Mouse (Mus musculus): ENCODE data around the gene Fam222b.

Gene Fam222b

GRCm38 (mm10) chr11:78136132-78136531 lies 41.7 kb downstream of the Fam222b start:
- no peak for DNase-seq (ENCODE audit: low spot score)

DNA sequence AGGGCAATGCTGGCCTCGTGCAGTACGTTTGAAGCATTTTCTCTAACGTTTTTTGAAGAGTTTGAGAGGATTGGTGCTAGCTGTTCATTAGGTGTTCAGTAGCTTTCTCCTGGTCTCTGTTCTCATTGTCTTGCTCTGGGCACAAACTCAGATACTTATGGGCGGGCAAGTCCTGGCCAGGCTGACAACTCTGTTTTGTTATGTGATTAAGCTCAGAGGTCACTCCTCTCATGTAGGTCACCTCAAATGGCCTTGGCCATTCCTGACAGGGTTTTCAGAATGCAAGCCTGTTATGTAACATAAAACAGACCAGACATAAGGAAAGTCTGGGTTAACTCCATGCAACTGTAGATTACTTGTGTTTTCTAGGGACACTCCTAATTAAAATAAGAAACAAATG lies 43.1 kb downstream of the Fam222b start:
- DNase-seq (ENCODE audit: low spot score), result no peak

DNA sequence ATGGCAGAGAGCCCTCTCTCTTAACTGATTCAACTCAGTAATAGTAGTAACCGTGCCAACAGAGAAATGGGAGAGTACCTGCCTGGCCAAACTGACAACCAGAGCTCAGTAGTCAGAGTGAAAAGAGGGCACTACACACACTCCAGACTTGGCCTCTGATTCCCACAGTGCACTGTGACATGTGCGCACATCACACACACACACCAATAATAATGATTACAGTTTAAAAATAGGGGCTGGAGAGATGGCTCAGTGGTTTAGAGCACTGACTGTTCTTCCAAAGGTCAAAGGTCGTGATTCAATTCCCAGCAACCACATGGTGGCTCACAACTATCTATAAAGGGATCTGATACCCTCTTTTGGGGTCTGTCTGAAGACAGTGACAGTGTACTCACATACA lies 43.6 kb downstream of the Fam222b start:
- no peak for DNase-seq (ENCODE audit: low spot score)

DNA sequence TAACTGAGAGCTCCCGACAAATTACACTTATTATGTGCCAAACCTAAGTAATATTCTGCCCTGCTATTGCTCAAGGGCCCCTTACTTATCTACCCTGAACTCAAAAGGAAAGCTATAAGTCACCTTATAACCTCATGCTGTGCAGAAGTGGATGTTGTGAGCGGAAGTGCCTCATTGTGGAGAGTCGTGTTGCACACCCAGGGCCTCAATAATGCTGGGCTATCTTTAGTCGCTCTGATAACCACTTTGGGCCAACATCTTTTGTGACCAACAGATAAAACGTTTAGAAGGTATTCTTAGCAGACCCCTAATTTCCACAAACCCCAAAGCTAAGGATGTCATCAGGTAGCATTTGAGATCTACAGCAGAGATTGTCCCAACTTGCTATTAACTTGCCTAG lies 46.2 kb downstream of the Fam222b start:
- no peak for DNase-seq (ENCODE audit: low spot score)

- DNase-seq (ENCODE audit: low spot score), result no peak
Measured at GRCm38 (mm10) chr11:78143520-78143919, 49.1 kb downstream of the Fam222b start.

DNA sequence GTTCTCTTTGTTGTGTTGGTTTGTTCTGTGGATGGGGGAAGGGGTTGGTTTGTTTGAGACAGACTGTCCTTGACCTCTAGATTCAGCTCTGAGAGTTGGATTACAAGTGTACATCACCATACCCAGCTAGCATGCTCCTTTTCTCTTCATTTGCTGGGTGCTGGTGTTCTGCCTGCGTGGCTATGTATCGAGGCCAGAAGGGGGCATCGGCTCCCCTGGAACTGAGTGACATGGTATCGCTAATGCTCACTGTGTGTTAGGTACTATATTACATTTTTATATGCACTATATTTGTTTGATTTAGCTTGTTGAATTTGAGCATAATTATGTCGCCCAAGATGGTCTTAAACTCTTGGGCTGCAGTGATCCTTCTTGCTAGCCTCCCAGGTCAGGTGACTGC lies 51.7 kb downstream of the Fam222b start:
- no peak for DNase-seq (ENCODE audit: low spot score)

GRCm38 (mm10) chr11:78146707-78147543 lies 52.5 kb downstream of the Fam222b start:
- DNase-seq (ENCODE audit: low spot score), result no peak

GRCm38 (mm10) chr11:78151161-78151560 lies 56.7 kb downstream of the Fam222b start:
- no peak for DNase-seq (ENCODE audit: low spot score)

DNA sequence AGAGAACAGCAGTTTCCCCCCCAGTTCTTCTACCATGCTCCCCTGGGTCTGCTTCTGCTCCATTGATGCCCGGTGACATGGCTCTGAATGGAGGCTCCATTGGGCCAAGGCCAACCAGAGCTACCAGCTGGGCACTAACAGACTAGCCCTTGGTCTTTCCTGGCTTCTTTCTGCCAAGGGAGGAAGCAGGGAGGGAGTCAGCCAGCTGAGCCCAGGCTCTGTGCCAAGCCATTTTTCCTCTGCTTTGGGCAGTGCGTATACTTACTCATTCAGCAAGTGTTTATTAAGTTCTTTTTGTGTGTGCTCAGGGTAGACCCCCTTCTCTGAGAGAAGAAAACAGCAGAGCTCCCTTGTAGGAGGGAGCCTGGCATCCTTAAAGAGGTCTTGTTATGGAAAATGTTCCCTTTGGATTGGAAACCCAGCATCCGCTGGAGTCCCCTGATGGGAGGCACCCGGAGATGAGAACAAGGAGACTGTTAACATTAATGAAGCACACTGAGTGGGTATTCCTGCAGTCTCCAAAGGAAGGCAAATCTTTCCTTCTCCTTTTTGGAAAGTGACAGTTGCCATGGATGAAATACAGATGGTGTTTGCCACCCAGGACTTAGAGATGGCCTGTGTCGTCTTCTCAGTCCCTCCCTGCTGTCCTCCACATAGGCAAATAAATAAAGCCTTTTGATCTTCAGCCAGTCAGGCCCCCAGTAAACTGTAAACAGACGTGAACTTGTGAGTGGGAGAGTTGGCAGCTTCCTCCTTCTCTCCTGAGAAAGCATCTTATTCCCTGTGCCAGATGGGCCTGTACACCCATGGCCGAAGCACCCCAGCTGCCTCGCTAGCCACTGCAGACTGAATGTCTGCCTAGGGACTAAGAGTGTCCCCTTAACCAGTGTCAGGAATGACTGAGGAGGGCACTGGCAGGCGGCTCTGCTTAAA lies 58.1 kb downstream of the Fam222b start:
- peak; percentile 51 for DNase-seq (ENCODE audit: low spot score)

GRCm38 (mm10) chr11:78153778-78154177 lies 59.3 kb downstream of the Fam222b start:
- peak; percentile 18 for DNase-seq (ENCODE audit: low spot score)

DNA sequence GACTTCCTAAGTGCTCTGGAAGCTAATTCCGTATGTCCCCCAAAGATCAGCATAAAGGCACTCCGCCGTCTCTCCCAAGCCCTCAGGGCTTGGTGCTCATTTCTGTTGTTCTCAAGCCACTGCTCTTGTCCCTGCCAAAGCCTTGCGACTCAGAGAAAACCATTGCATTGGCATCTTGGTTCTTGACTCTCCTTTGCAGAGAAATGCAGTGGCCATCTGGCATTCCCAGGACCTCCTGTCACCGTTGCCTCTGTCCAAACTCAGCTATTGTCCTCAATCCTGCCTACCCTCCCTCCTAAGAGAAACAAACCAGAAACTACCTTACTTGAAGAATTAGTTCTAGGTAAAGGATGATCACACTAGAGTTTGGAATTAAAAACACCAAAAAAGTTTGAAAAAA lies 61.2 kb downstream of the Fam222b start:
- no peak for DNase-seq (ENCODE audit: low spot score)

DNA sequence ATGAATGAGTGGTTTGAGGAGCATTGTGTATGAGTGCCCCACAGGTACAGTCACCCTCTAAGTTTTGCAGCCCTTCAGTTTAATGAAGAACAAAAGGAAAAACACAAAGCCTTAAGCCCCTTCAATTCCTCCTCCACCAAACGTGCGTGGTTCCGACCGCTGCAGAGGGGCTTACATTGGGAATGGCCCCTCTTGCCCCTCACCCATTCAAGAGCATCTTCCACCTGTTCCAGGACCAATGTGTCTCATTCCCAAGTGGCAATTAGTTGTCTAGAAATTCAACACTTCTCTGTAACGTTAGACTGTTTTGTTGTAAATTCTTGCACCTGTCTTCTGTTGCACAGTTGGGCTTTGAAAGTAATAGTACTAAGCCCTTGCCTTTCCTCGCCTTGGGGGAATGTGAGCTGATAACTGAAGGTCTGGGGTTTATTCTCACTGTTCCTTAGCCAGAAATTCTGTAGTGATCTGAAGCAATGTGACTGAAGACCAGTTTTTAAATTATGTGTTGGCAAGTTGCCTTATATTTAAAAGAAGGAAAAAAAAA lies 61.8 kb downstream of the Fam222b start:
- no peak for DNase-seq (ENCODE audit: low spot score)

- no peak for DNase-seq (ENCODE audit: low spot score)
Measured at GRCm38 (mm10) chr11:78159096-78159495, 64.6 kb downstream of the Fam222b start.

- DNase-seq (ENCODE audit: low spot score), result no peak
Measured at GRCm38 (mm10) chr11:78159557-78159956, 65.1 kb downstream of the Fam222b start.

GRCm38 (mm10) chr11:78160171-78160570 lies 65.7 kb downstream of the Fam222b start:
- DNase-seq (ENCODE audit: low spot score), result no peak

GRCm38 (mm10) chr11:78160675-78161074 lies 66.2 kb downstream of the Fam222b start:
- no peak for DNase-seq (ENCODE audit: low spot score)

DNA sequence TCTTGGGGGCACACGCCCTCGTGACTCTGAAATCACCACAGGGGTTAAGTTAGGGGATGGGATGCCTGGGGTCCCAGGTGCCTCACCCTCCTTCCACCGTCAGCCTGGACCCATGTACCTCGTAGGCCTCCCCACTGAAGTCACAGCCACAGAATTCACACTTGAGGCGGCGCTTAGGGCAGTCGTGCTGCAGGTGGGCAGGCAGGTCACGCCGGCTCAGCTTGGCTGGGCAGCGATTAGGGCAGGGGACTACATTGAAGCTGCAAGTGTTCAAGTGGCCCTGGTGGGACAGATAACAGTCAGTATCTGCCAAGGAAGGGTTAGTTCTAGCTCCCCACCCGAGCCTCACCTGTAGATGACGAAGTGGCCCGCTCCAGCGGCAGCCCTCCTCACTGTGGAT lies 66.7 kb downstream of the Fam222b start:
- DNase-seq (ENCODE audit: low spot score), result no peak

DNA sequence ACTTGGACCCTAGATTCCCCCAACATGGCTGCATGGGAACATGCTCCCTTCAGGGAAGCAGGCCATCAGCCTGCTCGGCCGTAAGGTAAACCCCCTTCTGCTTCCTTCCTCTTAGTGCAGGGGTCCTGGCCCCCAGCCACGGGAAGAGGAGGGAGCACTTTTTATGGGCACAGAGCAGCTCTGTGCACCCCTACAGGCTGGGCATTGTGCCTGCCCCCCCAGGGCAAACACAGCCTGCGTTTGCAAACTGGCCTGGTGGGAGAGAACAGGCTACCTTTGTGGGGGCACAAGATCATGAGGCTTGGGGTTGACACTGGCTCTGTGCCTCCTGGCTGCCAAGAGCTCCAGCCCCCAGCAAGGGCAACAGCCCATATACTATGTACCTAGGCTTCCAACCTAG lies 67.5 kb downstream of the Fam222b start:
- no peak for DNase-seq (ENCODE audit: low spot score)

GRCm38 (mm10) chr11:78162504-78162903 lies 68.0 kb downstream of the Fam222b start:
- no peak for DNase-seq (ENCODE audit: low spot score)

- no peak for DNase-seq (ENCODE audit: low spot score)
Measured at GRCm38 (mm10) chr11:78163045-78163444, 68.6 kb downstream of the Fam222b start.

DNA sequence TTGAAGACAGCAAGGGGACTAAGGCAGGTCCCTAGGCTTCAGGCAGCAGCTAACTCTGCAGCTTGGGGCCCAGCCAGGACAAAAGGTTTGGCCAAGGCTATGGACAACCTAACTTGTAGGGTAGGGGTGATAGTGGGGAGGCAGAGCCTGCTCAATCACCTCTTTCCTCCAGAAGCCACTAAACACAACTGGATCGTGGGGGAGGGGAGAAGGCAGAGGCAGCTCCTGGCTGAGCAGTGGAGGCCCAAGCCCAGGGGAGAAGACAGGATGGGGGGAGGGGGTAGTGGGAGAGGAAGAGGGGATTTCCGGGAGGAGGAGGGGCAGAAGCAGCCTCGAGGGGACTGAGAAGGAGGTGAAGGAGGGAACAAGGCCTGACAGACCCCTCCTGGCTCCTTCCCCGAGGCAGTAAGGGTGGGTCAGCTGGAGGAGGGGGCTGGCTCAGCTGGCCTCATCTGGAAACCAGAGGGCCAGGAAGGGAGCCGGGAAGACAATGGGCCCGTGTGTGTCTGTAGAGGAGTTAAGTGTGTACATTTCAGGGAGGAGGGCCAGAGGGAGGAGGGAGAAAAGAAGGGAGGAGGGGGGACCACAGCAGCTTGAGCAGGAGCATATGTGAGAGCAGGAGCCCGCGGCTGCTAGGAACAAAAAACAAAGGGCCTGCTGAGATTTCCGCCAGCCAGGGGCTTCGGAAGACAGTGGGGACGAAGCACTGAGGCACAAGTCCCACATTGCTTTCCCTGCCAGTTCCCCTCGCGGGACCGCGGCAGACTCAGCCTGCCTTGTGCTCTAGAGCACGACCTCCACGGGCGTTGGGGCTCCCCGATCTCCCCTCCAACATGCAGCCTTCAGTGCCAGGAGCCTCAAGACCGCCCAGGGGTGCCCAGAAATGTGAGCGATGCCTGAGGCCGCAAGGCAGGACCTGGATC lies 69.5 kb downstream of the Fam222b start:
- DNase-seq (ENCODE audit: low spot score), result peak; percentile 71

GRCm38 (mm10) chr11:78164604-78164923 lies 70.1 kb downstream of the Fam222b start:
- no peak for DNase-seq (ENCODE audit: low spot score)
